Mouse (Mus musculus) ES-Bruce4 (cell line): ENCODE data around the gene Txndc11.

Source experiments
- CTCF ChIP-seq: IDR thresholded peaks from one replicate; pipeline ENCODE4 v1.8.1; 2011; ENCODE audit warnings: low read depth, low read length
- EP300 ChIP-seq: IDR thresholded peaks from 2 replicates; pipeline ENCODE4 v1.6.1; 2011; ENCODE audit warnings: low read depth, low read length; ENCODE audit not compliant: insufficient read depth
- POLR2A ChIP-seq: IDR thresholded peaks from one replicate; pipeline ENCODE4 v1.8.1; 2011; ENCODE audit warnings: low read length; ENCODE audit not compliant: insufficient read depth

GRCm38 (mm10) chr16:11028206-11028605 lies 106.2 kb downstream of the Txndc11 start:
- TF ChIP-seq CTCF (no peak), POLR2A (no peak), EP300 (no peak)
